14 mouse cellular contexts compared by ENCODE assay signal in genomic region chr9:56191498-56192455, GRCm38 (mm10). TPM values are rescaled to one million over a fixed set of nuclear protein-coding genes. Genes with fewer than 3 reads are reported as not detected.
A peak's percentile ranks its signal among the peaks of the same experiment; 100 is the strongest.
DNase-seq lines count a peak whose midpoint lies in the region; ATAC-seq lines count a peak whose summit lies in the region.
"Had no signal": no experiment of that assay in that cellular context is flagged by ENCODE, and none has a peak within 500 bp of the region (broad histone marks: within the 10 kb centered on the region; RNA-seq: fewer than 3 reads in every experiment).

No protein-coding gene starts in this region.

- H3K9ac ChIP-seq in embryonic facial prominence, embryonic 11.5 days (replicated peaks; ENCODE audit: low read length): no peak overlapping the region
- no peak overlapping the region for H3K9ac ChIP-seq in hindbrain, embryonic 15.5 days
- H3K9ac ChIP-seq in midbrain, embryonic 15.5 days: no peak overlapping the region
- no peak overlapping the region for H3K9ac ChIP-seq in intestine, embryonic 16.5 days (ENCODE audit: low read depth, low read length)
- H3K9ac ChIP-seq: lung, embryonic 14.5 days had no signal

- DNase-seq in embryonic facial prominence, embryonic 11.5 days (ENCODE audit: low spot score): no peak
- DNase-seq in embryonic facial prominence, embryonic 10.5 days (ENCODE audit: low spot score): no peak
- peak; percentile 34 for DNase-seq in 416B (ENCODE audit: low read depth)
- DNase-seq in adrenal gland, postnatal 4 days (ENCODE audit: low spot score in 2 of 2): no peak
- DNase-seq in left cerebral cortex, postnatal 14 days (ENCODE audit: low spot score in 2 of 2): no peak
- DNase-seq: adrenal gland, postnatal 36 days; cerebellum, adult 9-10 months; lung, embryonic 14.5 days had no signal

- 0 out of 2 replicates have a peak overlapping the region, but pooled peaks have one; percentile 13 for H3K27ac ChIP-seq in embryonic facial prominence, embryonic 11.5 days (replicated peaks; ENCODE audit: low read depth, low read length)
- H3K27ac ChIP-seq in embryonic facial prominence, embryonic 10.5 days (replicated peaks): no peak overlapping the region
- H3K27ac ChIP-seq in hindbrain, embryonic 15.5 days (replicated peaks): peak overlapping the region; percentile 69
- H3K27ac ChIP-seq in midbrain, embryonic 15.5 days: 0 out of 2 replicates have a peak overlapping the region, but pooled peaks have one; percentile 4
- no peak overlapping the region for H3K27ac ChIP-seq in intestine, embryonic 16.5 days (ENCODE audit: low read length)
- H3K27ac ChIP-seq: layer of hippocampus, adult 2 months had no signal

- no peak overlapping the region for H3K4me2 ChIP-seq in embryonic facial prominence, embryonic 11.5 days (ENCODE audit: low read depth, low read length)
- no peak overlapping the region for H3K4me2 ChIP-seq in hindbrain, embryonic 15.5 days
- no peak overlapping the region for H3K4me2 ChIP-seq in midbrain, embryonic 15.5 days
- H3K4me2 ChIP-seq in intestine, embryonic 16.5 days (ENCODE audit: low read depth, low read length): no peak overlapping the region
- H3K4me2 ChIP-seq: heart, embryonic 11.5 days; lung, embryonic 14.5 days had no signal

- H3K36me3 ChIP-seq in embryonic facial prominence, embryonic 11.5 days (replicated peaks; ENCODE audit: control insufficient read depth, insufficient read depth, low read depth, low read length): no peaks in the 10 kb centered on the region
- no peaks in the 10 kb centered on the region for H3K36me3 ChIP-seq in embryonic facial prominence, embryonic 10.5 days (replicated peaks)
- no peaks in the 10 kb centered on the region for H3K36me3 ChIP-seq in hindbrain, embryonic 15.5 days
- H3K36me3 ChIP-seq in midbrain, embryonic 15.5 days (replicated peaks): no peaks in the 10 kb centered on the region
- no peaks in the 10 kb centered on the region for H3K36me3 ChIP-seq in intestine, embryonic 16.5 days (ENCODE audit: control insufficient read depth, insufficient read depth, low read length)

- intact Hi-C loops in left cerebral cortex, postnatal 14 days (cut with DNase I): no loop called here

- ATAC-seq in embryonic facial prominence, embryonic 11.5 days (replicated peaks; ENCODE audit: insufficient number of reproducible peaks, low FRiP score, low TSS enrichment, low read depth): no peak
- ATAC-seq in hindbrain, embryonic 15.5 days (ENCODE audit: low FRiP score, low read depth): peak; percentile 63
- peak; percentile 52; the same call in 1 of the 2 replicates for ATAC-seq in midbrain, embryonic 15.5 days (replicated peaks)
- no peak for ATAC-seq in intestine, embryonic 16.5 days

- H3K4me1 ChIP-seq in embryonic facial prominence, embryonic 11.5 days (ENCODE audit: control insufficient read depth, insufficient read depth, low read length): no peaks in the 10 kb centered on the region
- H3K4me1 ChIP-seq in embryonic facial prominence, embryonic 10.5 days: peaks cover 31% of the 10 kb centered on the region
- peaks cover 14% of the 10 kb centered on the region for H3K4me1 ChIP-seq in hindbrain, embryonic 15.5 days (replicated peaks)
- H3K4me1 ChIP-seq in midbrain, embryonic 15.5 days: peaks cover 10% of the 10 kb centered on the region
- H3K4me1 ChIP-seq in intestine, embryonic 16.5 days (ENCODE audit: control insufficient read depth, insufficient read depth, low read length): no peaks in the 10 kb centered on the region

- no peaks in the 10 kb centered on the region for H3K27me3 ChIP-seq in embryonic facial prominence, embryonic 11.5 days (ENCODE audit: control insufficient read depth, insufficient read depth, low read length)
- H3K27me3 ChIP-seq in embryonic facial prominence, embryonic 10.5 days (replicated peaks; ENCODE audit: low read depth, poor library complexity, severe bottlenecking): peaks cover 16% of the 10 kb centered on the region
- no peaks in the 10 kb centered on the region for H3K27me3 ChIP-seq in hindbrain, embryonic 15.5 days
- H3K27me3 ChIP-seq in midbrain, embryonic 15.5 days (replicated peaks): no peaks in the 10 kb centered on the region
- no peaks in the 10 kb centered on the region for H3K27me3 ChIP-seq in intestine, embryonic 16.5 days (replicated peaks; ENCODE audit: control insufficient read depth, insufficient read depth, low read length)

- 64% methylated on average over 11 of the region's 11 CpGs for WGBS in embryonic facial prominence, embryonic 11.5 days
- WGBS in embryonic facial prominence, embryonic 10.5 days: 66% methylated on average over 11 of the region's 11 CpGs
- WGBS in hindbrain, embryonic 15.5 days: 46% methylated on average over 11 of the region's 11 CpGs
- WGBS in midbrain, embryonic 15.5 days: 47% methylated on average over 11 of the region's 11 CpGs
- WGBS in intestine, embryonic 16.5 days: 62% methylated on average over 11 of the region's 11 CpGs

- no peak overlapping the region for H3K4me3 ChIP-seq in embryonic facial prominence, embryonic 11.5 days (ENCODE audit: low read depth, low read length)
- no peak overlapping the region for H3K4me3 ChIP-seq in embryonic facial prominence, embryonic 10.5 days
- no peak overlapping the region for H3K4me3 ChIP-seq in hindbrain, embryonic 15.5 days
- no peak overlapping the region for H3K4me3 ChIP-seq in midbrain, embryonic 15.5 days
- H3K4me3 ChIP-seq in intestine, embryonic 16.5 days (ENCODE audit: low read length): no peak overlapping the region
- H3K4me3 ChIP-seq: layer of hippocampus, adult 2 months; megakaryocyte, embryonic 14.5 days had no signal

- no peaks in the 10 kb centered on the region for H3K9me3 ChIP-seq in embryonic facial prominence, embryonic 11.5 days (replicated peaks; ENCODE audit: control insufficient read depth, low read length)
- no peaks in the 10 kb centered on the region for H3K9me3 ChIP-seq in embryonic facial prominence, embryonic 10.5 days
- no peaks in the 10 kb centered on the region for H3K9me3 ChIP-seq in hindbrain, embryonic 15.5 days
- H3K9me3 ChIP-seq in midbrain, embryonic 15.5 days: no peaks in the 10 kb centered on the region
- no peaks in the 10 kb centered on the region for H3K9me3 ChIP-seq in intestine, embryonic 16.5 days (ENCODE audit: control insufficient read depth, low read length)
- H3K9me3 ChIP-seq: megakaryocyte, embryonic 14.5 days had no signal

RNA-seq across cellular contexts. Expression of gene Tspan3, which starts 26.5 kb away (rescaled TPM):
- polyA plus RNA-seq in embryonic facial prominence, embryonic 11.5 days (2014; fragmentation: Nextera tagmentation; extraction: Ambion mirVana): 449 and 499 TPM in 2 replicates
- 474 and 482 TPM in 2 replicates for polyA plus RNA-seq in embryonic facial prominence, embryonic 10.5 days (2016; fragmentation: Nextera tagmentation; extraction: Ambion mirVana)
- polyA plus RNA-seq in hindbrain, embryonic 15.5 days (2015; fragmentation: Nextera tagmentation; extraction: Ambion mirVana): 598 and 606 TPM in 2 replicates
- 591 and 622 TPM in 2 replicates for polyA plus RNA-seq in midbrain, embryonic 15.5 days (2015; fragmentation: Nextera tagmentation; extraction: Ambion mirVana)
- 389 and 416 TPM in 2 replicates for polyA plus RNA-seq in intestine, embryonic 16.5 days (2015; fragmentation: Nextera tagmentation; extraction: Ambion mirVana)
- total RNA-seq in adrenal gland, postnatal 4 days (2021): 100 to 1,000 TPM; 164 to 171 TPM
- total RNA-seq in left cerebral cortex, postnatal 14 days (2021): 100 to 1,000 TPM; 415 to 420 TPM

Comparison
In these comparisons a context has a peak if more than half of its experiments do, and no peak if none do; other contexts are left out.
1. H3K27ac ChIP-seq: peak in embryonic facial prominence, embryonic 11.5 days (single experiment), hindbrain, embryonic 15.5 days (single experiment) and midbrain, embryonic 15.5 days (single experiment); none in embryonic facial prominence, embryonic 10.5 days (single experiment) and intestine, embryonic 16.5 days (single experiment).
2. ATAC-seq: peak in hindbrain, embryonic 15.5 days (single experiment) and midbrain, embryonic 15.5 days (single experiment); none in embryonic facial prominence, embryonic 11.5 days (single experiment) and intestine, embryonic 16.5 days (single experiment).